Mouse (Mus musculus) cerebellum, adult (tissue): Measurements from ENCODE around the gene Dnajc3.

Source experiments
- ATAC-seq: cut with Nextera tagmentation; 2 replicates; pipeline ENCODE4 v1.9.2; 2017; ENCODE audit warnings: mild to moderate bottlenecking, moderate library complexity, mixed read lengths; ENCODE audit not compliant: insufficient number of reproducible peaks, low FRiP score, low TSS enrichment

The Dnajc3 gene

DNA sequence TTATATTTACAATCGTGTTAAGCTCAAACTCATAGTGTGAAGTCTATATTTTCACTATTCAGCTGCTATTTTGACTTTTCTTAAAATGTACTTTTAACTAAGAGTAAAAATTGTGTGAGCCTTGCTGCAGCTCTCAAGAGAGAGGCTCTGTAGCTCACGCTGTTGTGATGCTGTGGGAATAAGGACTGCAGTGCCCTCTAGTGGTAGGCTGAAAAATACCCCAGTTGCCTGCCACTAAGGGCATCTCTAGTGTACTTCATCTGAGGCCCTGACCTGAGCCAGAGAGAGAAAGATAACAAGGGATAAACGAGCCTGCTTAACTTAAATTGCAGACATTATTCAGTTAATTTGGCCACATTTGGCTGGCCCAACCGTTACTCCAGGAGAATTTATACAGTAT lies 89.4 kb downstream of the Dnajc3 start:
- ATAC-seq = peak; percentile 70; the same call in 1 of the 2 replicates

DNA sequence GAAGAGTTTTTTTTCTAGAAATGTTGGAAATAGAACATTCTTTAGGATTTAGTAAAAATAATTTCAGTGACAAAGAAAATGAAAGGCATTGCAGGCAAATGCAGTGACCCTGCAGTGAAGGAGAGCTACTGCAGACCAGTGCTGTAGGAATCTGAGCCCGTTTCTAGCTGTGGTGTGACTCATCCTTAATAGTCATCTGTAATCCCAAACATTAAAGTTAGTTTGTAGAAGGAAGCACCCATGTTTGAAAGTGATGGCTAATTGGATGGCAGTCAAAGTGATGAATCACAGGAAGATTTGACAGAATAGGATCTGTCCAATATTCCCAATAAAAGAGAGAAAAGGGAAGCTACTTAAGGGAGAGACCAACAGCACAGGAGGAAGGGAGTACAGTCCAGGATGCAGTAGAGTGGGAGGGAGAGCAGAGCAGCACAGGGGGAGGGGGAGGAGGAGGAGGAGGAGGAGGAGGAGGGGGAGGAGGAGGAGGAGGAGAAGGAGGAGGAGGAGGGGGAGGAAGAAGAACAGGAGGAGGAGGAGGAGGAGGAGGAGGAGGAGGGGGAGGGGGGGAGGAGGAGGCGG lies 90.0 kb downstream of the Dnajc3 start:
- no peak for ATAC-seq
